Mouse (Mus musculus) T-helper 1 cell (primary cell): ENCODE data around the gene Rapgef1.
"Not testable (repeated sequence)": the region's sequence is repeated elsewhere in the genome, so short reads cannot be mapped to it uniquely, and the experiment has no call there.

Source experiments
- in situ Hi-C: fragments of 300-600 bp; cut with MboI, MseI; formaldehyde crosslinking; loops from one replicate; pipeline ENCODE4 v1.15.1; 2025; ENCODE audit warnings: high pct_unique_total_duplicates

Gene Rapgef1

DNA sequence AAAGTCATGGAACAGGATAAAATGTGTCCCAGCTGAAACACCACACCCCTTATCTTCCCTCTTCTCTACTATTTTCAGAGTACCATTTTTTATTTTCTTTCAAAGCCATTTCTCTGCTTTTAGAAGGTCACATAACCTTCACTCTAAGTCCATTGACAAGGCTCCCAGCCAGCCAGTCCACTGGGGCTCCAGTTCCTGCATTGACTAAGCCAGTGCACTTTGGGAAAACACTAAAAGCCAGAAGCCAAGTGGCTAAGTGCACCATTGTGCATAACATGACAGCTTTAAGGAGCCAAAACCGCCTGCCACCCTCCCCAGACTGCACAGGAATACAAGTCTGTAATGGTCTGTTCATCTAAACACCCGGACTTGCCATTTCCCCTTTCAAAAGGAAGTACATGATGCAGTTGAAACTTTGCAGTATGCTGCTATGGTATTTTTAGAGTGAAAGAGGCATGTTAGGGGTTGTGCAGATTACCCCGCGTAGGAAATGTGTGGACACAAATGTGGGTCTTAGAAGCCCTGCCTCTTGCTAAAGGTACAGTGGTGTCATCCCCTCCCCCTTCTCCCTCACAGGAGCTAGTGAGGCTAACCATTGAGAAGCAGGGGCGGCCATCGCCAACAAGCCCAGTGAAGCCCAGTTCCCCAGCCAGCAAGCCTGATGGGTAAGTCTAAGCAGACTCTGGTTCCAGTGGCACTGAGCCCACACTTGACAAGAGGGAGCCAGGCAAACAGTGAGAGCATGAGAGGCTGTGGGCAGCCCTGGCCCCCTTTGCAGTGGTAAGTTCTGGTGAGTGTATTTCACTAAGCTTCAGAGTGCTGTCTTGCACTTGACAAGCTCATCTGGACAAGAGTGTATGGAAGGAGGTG, 79.1 kb downstream of the Rapgef1 start:
- in situ Hi-C loops: no loop called here

- in situ Hi-C loops: no loop called here
These were observed 81.4 kb downstream of the Rapgef1 start for GRCm38 (mm10) chr2:29700898-29701297.

GRCm38 (mm10) chr2:29701393-29701792, 81.9 kb downstream of the Rapgef1 start:
- in situ Hi-C loops: no loop called here

- in situ Hi-C loops: no loop called here
These were observed 82.7 kb downstream of the Rapgef1 start for GRCm38 (mm10) chr2:29702189-29702588.

- in situ Hi-C loops: no loop called here
These were observed 83.9 kb downstream of the Rapgef1 start for GRCm38 (mm10) chr2:29703104-29704081.

- in situ Hi-C loops: no loop called here
These were observed 86.0 kb downstream of the Rapgef1 start for GRCm38 (mm10) chr2:29705493-29705892.

GRCm38 (mm10) chr2:29706726-29707620, 87.5 kb downstream of the Rapgef1 start:
- in situ Hi-C loops: no loop called here

GRCm38 (mm10) chr2:29707731-29708130, 88.2 kb downstream of the Rapgef1 start:
- in situ Hi-C loops: no loop called here

DNA sequence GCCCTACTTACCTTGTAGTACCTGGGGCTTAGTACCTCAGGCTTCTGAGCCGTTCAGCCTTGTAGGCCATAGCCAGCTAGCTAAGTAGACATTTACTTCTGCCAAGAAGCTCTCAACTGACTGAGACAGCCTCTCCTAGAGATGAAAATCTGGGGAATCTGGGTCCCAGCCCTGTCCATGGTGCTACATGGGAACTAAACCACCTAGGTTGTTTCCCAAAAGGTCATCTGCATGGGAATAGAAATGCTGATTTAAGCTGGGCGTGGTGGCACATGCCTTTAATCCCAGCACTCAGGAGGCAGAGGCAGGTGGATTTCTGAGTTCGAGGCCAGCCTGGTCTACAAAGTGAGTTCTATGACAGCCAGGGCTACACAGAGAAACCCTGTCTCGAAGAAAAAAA, 88.7 kb downstream of the Rapgef1 start:
- in situ Hi-C loops: not testable (repeated sequence)

DNA sequence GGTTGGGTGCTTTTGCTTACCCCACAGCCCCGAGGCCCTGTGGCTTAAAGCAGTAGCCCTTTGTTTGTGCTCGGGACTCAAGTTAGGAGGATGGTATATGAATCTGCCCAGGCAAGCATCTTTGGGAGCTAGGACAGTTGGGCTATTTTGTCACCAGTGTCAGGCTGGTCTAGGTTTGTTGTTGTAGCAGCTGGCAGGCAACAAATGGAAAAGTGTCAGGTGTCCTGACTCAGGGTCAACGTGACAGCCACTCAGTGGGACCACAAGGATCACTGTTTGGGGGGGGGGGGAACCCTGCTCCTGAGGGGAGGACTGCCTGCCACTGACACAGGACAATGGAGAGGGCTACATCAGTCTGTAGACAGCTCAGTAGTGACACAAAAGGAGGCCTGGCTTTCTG, 91.5 kb downstream of the Rapgef1 start:
- in situ Hi-C loops: no loop called here

DNA sequence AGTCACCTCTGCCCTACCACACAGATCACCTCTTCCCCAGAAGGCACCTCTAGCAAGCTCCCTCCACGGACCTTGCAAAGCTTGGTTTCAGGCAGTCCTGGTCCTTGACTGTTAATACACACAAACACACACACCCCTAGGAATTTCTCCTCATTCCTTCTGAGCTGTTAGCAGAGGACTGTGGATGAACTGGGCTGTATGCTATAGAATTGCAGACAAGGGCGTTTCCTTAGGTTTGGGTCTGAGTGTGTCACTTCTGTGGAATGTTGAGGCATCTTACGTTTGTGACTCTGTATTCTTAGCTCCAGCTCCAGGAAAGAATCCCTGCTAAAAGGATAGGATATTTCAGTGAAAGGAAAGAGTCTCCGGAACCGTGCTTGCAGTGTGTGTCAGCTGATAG, 92.4 kb downstream of the Rapgef1 start:
- in situ Hi-C loops: no loop called here

DNA sequence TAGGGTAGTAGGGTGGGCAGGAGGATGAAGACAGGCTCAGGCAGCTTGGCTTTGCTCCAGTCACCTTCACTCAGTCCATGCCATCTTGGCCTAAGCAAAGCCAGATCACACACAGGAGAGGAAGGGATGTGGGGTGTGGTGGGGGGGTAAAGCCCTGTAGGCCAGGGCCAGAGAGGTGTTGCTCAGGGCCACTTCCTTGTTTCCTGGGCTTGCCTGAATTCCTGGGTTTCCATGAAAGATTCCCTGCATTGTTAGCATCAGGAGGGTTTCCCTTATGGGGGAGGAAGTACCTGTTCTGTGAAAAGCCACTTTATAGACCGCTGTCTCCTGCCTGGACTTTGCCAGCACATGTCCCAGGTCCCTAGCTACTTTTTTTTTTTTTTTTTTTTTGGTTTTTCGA, 94.0 kb downstream of the Rapgef1 start:
- in situ Hi-C loops: no loop called here

DNA sequence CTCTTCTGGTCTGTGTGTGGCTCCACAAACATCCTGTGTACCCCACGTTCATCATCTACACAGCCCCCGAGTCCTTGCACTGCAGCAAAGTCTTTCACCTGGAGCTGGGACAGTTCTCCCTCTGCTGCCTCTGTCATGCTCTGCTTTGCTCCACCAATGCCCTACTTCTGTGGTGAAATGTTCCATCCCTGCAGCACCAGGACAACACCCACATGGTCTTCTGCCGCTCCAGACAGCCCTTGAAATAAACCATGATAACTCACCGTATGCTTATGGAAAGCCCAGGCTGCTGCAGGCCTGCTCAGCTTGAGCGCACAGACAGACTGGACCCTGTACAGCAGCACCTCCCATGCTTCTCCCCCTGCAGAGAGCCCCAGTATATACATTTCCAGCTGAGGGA, 94.6 kb downstream of the Rapgef1 start:
- in situ Hi-C loops: no loop called here

DNA sequence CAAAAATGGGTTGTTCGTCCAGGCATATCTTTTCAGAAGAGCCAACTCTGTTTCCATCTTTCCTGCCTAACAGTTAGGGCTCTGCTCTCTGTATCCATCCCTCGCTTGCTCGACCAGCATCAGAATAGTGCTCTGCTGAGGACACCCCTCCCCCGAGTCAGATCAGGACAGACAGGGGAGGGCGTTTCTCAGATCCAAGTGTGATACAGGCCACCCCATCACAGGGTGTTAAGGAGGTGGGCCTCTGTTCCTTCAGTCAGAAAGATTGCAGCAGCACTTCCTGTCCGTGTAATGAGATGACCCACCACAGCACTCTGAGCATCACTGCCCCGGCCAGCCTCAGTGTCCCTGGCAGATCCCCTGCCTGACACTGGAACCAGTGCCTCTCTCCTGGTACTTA, 96.6 kb downstream of the Rapgef1 start:
- in situ Hi-C loops: no loop called here

GRCm38 (mm10) chr2:29716691-29717090, 97.2 kb downstream of the Rapgef1 start:
- in situ Hi-C loops: no loop called here

GRCm38 (mm10) chr2:29718581-29718980, 99.1 kb downstream of the Rapgef1 start:
- in situ Hi-C loops: no loop called here

DNA sequence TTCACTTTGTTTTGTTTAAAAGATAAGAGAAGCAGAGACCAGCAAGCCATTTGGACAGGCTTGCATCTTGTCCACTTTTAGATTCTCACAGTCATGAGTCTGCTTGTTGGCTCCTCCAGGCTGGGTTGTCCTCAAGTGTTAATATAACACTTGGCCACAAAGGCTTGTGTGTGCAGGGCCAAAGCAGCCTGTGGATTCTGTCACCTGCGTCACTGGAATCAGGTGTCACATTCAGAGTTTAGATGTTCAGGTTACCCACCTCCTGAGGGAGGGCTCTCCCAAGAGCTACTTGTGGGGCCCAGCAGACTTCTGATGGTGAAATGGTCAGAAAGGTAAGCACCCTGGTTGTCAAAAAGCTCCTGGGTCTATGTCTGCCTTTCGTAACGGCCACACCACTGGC, 103.6 kb downstream of the Rapgef1 start:
- in situ Hi-C loops: no loop called here

GRCm38 (mm10) chr2:29724664-29725365, 105.3 kb downstream of the Rapgef1 start:
- in situ Hi-C loops: no loop called here

- in situ Hi-C loops: no loop called here
These were observed 110.0 kb downstream of the Rapgef1 start for GRCm38 (mm10) chr2:29729500-29729899.

GRCm38 (mm10) chr2:29731545-29731944, 112.0 kb downstream of the Rapgef1 start:
- in situ Hi-C loops: no loop called here

GRCm38 (mm10) chr2:29732559-29732958, 113.0 kb downstream of the Rapgef1 start:
- in situ Hi-C loops: no loop called here
